8 mouse cellular contexts compared by ENCODE assay signal in the genomic region with DNA sequence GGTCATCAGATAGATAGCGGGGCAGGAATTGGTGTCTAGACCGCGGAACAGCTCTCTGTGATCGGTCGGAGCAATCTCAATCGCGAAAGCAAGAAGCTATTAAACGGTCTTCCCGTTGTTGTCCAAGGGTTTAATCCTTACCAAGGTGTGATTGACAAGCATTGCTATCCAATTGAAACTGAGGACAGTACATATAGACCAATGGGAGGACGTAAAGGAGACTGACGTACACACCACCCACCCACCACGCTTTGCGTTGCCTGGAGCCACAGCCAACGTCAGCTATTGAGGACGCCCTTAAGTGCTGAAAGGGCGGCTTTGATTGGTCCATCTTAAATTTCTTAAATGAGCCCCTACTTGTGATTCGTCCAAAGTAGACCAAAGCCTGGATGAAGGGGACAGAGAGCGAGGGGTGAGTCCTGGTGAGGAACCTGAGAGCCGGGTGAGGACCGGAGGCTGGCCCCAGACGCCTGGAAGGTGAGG. TPM values are rescaled to one million over a fixed set of nuclear protein-coding genes. Genes with fewer than 3 reads are reported as not detected.
A peak's percentile ranks its signal among the peaks of the same experiment; 100 is the strongest.
DNase-seq lines count a peak whose midpoint lies in the region; ATAC-seq and TF ChIP-seq lines count a peak whose summit lies in the region.

A gene (plus strand): TSS at position 295 of the 483 bp plus-strand sequence.

- peak within 1 kb of the TSS; percentile 78 for H3K9ac ChIP-seq in heart, embryonic 15.5 days
- peak within 1 kb of the TSS; percentile 69 for H3K9ac ChIP-seq in liver, embryonic 14.5 days (replicated peaks)
- H3K9ac ChIP-seq in neural tube, embryonic 11.5 days (ENCODE audit: low read length): peak within 1 kb of the TSS; percentile 61
- peak within 1 kb of the TSS; percentile 65 for H3K9ac ChIP-seq in stomach, postnatal 0 days (ENCODE audit: low read length)

- peak within 1 kb of the TSS; percentile 75 for H3K4me3 ChIP-seq in forebrain, embryonic 10.5 days
- H3K4me3 ChIP-seq in heart, embryonic 15.5 days: peak within 1 kb of the TSS; percentile 69
- peak within 1 kb of the TSS; percentile 67 to 84 for H3K4me3 ChIP-seq in liver, embryonic 14.5 days (ENCODE audit: insufficient read depth in 1 of 2, low read depth in 2 of 2, low read length in 2 of 2)
- H3K4me3 ChIP-seq in neural tube, embryonic 11.5 days (ENCODE audit: low read depth, low read length): peak within 1 kb of the TSS; percentile 56
- peak within 1 kb of the TSS; percentile 52 for H3K4me3 ChIP-seq in stomach, postnatal 0 days (ENCODE audit: low read depth, low read length)

- no peaks in the 10 kb centered on the region for H3K36me3 ChIP-seq in forebrain, embryonic 10.5 days (replicated peaks)
- H3K36me3 ChIP-seq in heart, embryonic 15.5 days: no peaks in the 10 kb centered on the region
- H3K36me3 ChIP-seq in liver, embryonic 14.5 days (replicated peaks; ENCODE audit: control insufficient read depth, insufficient read depth, low read depth): no peaks in the 10 kb centered on the region
- H3K36me3 ChIP-seq in neural tube, embryonic 11.5 days (ENCODE audit: control insufficient read depth, insufficient read depth, low read length): no peaks in the 10 kb centered on the region
- H3K36me3 ChIP-seq in stomach, postnatal 0 days (ENCODE audit: control insufficient read depth, insufficient read depth, low read length): no peaks in the 10 kb centered on the region

- H3K4me2 ChIP-seq in heart, embryonic 15.5 days: peak within 1 kb of the TSS; percentile 77
- H3K4me2 ChIP-seq in liver, embryonic 14.5 days (ENCODE audit: low read depth): peak within 1 kb of the TSS; percentile 80
- H3K4me2 ChIP-seq in neural tube, embryonic 11.5 days (ENCODE audit: low read depth): peak within 1 kb of the TSS; percentile 63
- H3K4me2 ChIP-seq in stomach, postnatal 0 days (replicated peaks; ENCODE audit: low read depth): peak within 1 kb of the TSS; percentile 54

- peaks cover 30% of the 10 kb centered on the region for H3K4me1 ChIP-seq in forebrain, embryonic 10.5 days
- peaks cover 9% of the 10 kb centered on the region for H3K4me1 ChIP-seq in heart, embryonic 15.5 days (replicated peaks)
- peaks cover 6 to 14% of the 10 kb centered on the region in 2 experiments; a peak in 3 of 4 replicates for H3K4me1 ChIP-seq in liver, embryonic 14.5 days (replicated peaks; ENCODE audit: control insufficient read depth in 2 of 2, insufficient read depth in 2 of 2, low read length in 1 of 2)
- H3K4me1 ChIP-seq in neural tube, embryonic 11.5 days (ENCODE audit: control insufficient read depth, insufficient read depth, low read length): 0 out of 2 replicates have a peak, but pooled peaks cover 3% of the 10 kb centered on the region
- H3K4me1 ChIP-seq in stomach, postnatal 0 days (replicated peaks; ENCODE audit: control insufficient read depth, insufficient read depth): no peaks in the 10 kb centered on the region

- peak; percentile 83 to 89 for DNase-seq in CD8-positive naive resting alpha-beta T cell, adult 2 months (ENCODE audit: low read depth in 2 of 2, low spot score in 2 of 2)
- peak; percentile 97 for DNase-seq in c-Kit-positive CD71-negative TER-119-negative erythroid progenitor cells, embryonic 14.5 days (ENCODE audit: low read depth)
- DNase-seq in forebrain, embryonic 10.5 days (ENCODE audit: extremely low spot score, low spot score): peak; percentile 90
- DNase-seq in kidney, postnatal 25 days: peak; percentile 94 to 97
- peak; percentile 95 to 96 (median 96) for DNase-seq in liver, embryonic 14.5 days (ENCODE audit: low read depth in 3 of 3, low spot score in 3 of 3)
- DNase-seq in neural tube, embryonic 11.5 days (ENCODE audit: low spot score): peak; percentile 93
- peak; percentile 91 for DNase-seq in stomach, postnatal 0 days (ENCODE audit: low spot score)

- no peaks in the 10 kb centered on the region for H3K27me3 ChIP-seq in forebrain, embryonic 10.5 days (ENCODE audit: poor library complexity, severe bottlenecking)
- H3K27me3 ChIP-seq in heart, embryonic 15.5 days: no peaks in the 10 kb centered on the region
- no peaks in the 10 kb centered on the region for H3K27me3 ChIP-seq in liver, embryonic 14.5 days (ENCODE audit: control insufficient read depth, insufficient read depth, low read length)
- no peaks in the 10 kb centered on the region for H3K27me3 ChIP-seq in neural tube, embryonic 11.5 days (ENCODE audit: control insufficient read depth, insufficient read depth, low read length)
- H3K27me3 ChIP-seq in stomach, postnatal 0 days (ENCODE audit: control insufficient read depth, insufficient read depth, low read length): no peaks in the 10 kb centered on the region

- H3K9me3 ChIP-seq in forebrain, embryonic 10.5 days: no peaks in the 10 kb centered on the region
- no peaks in the 10 kb centered on the region for H3K9me3 ChIP-seq in heart, embryonic 15.5 days (replicated peaks)
- no peaks in the 10 kb centered on the region for H3K9me3 ChIP-seq in liver, embryonic 14.5 days (ENCODE audit: control insufficient read depth, low read length)
- no peaks in the 10 kb centered on the region for H3K9me3 ChIP-seq in neural tube, embryonic 11.5 days (ENCODE audit: control insufficient read depth, low read length)
- no peaks in the 10 kb centered on the region for H3K9me3 ChIP-seq in stomach, postnatal 0 days (ENCODE audit: control insufficient read depth, low read length)

- TF ChIP-seq CTCF in liver, embryonic 14.5 days (IDR thresholded peaks at IDR 0.05; ENCODE audit: low read depth): no peak
- TF ChIP-seq CTCF in stomach, postnatal 0 days (IDR thresholded peaks at IDR 0.05; ENCODE audit: low read depth): no peak

- 0% methylated on average over 21 of the region's 21 CpGs for WGBS in forebrain, embryonic 10.5 days
- WGBS in heart, embryonic 15.5 days: 0% methylated on average over 21 of the region's 21 CpGs
- under 1% methylated on average over 21 of the region's 21 CpGs for WGBS in liver, embryonic 14.5 days (ENCODE audit: insufficient replicate concordance)
- under 1% methylated on average over 21 of the region's 21 CpGs for WGBS in neural tube, embryonic 11.5 days
- WGBS in stomach, postnatal 0 days: under 1% methylated on average over 21 of the region's 21 CpGs

- peak; percentile 100 for ATAC-seq in heart, embryonic 15.5 days (replicated peaks; ENCODE audit: insufficient number of reproducible peaks, insufficient read depth, low FRiP score, low read depth)
- ATAC-seq in liver, embryonic 14.5 days (ENCODE audit: insufficient read depth): peak; percentile 100
- peak; percentile 100 for ATAC-seq in neural tube, embryonic 11.5 days (ENCODE audit: insufficient read depth, low FRiP score, low TSS enrichment)
- ATAC-seq in stomach, postnatal 0 days (ENCODE audit: low FRiP score, low TSS enrichment): peak; percentile 100

- peak; percentile 44 for TF ChIP-seq EP300 in liver, embryonic 14.5 days (IDR thresholded peaks at IDR 0.05; ENCODE audit: low read depth)
- no peak for TF ChIP-seq EP300 in stomach, postnatal 0 days (optimal IDR thresholded peaks at IDR 0.05)

- H3K27ac ChIP-seq in forebrain, embryonic 10.5 days: peak within 1 kb of the TSS; percentile 92
- peak within 1 kb of the TSS; percentile 74 for H3K27ac ChIP-seq in heart, embryonic 15.5 days
- no peak within 1 kb of the TSS; the same call in 1 of the 2 replicates for H3K27ac ChIP-seq in liver, embryonic 14.5 days
- H3K27ac ChIP-seq in neural tube, embryonic 11.5 days (ENCODE audit: low read depth, low read length): no peak within 1 kb of the TSS; the same call in 1 of the 2 replicates
- peak within 1 kb of the TSS; percentile 45; the same call in 1 of the 2 replicates for H3K27ac ChIP-seq in stomach, postnatal 0 days (replicated peaks)

RNA-seq across cellular contexts. Expression of the gene that starts here (rescaled TPM):
- 12.6 and 12.9 TPM in 2 replicates for polyA plus RNA-seq in forebrain, embryonic 10.5 days (2016; fragmentation: Nextera tagmentation; extraction: Ambion mirVana)
- polyA plus RNA-seq in heart, embryonic 15.5 days (2015; fragmentation: Nextera tagmentation; extraction: Ambion mirVana): 8.4 and 8.8 TPM in 2 replicates
- 1.6 TPM in 2 replicates for polyA plus RNA-seq in liver, embryonic 14.5 days (2012; rRNA removed)
- polyA plus RNA-seq in liver, embryonic 14.5 days (2014; fragmentation: Nextera tagmentation; extraction: Ambion mirVana): 3.9 and 4.3 TPM in 2 replicates
- polyA plus RNA-seq in neural tube, embryonic 11.5 days (2014; fragmentation: Nextera tagmentation; extraction: Ambion mirVana): 11.5 and 13.9 TPM in 2 replicates
- polyA plus RNA-seq in stomach, postnatal 0 days (2015; fragmentation: Nextera tagmentation; extraction: Ambion mirVana): 7.3 and 7.4 TPM in 2 replicates

Comparison
In these comparisons a context has a peak if more than half of its experiments do, and no peak if none do; other contexts are left out.
1. H3K27ac ChIP-seq: peak in forebrain, embryonic 10.5 days (single experiment), heart, embryonic 15.5 days (single experiment) and stomach, postnatal 0 days (single experiment); none in liver, embryonic 14.5 days (single experiment) and neural tube, embryonic 11.5 days (single experiment).
2. Peak in every context shown above with its lines, with median percentiles within 50 percentile points of each other: DNase-seq, H3K4me3 ChIP-seq, ATAC-seq, H3K4me2 ChIP-seq and H3K9ac ChIP-seq.